Mouse (Mus musculus) spleen, adult 2 months (tissue): Measurements from ENCODE around the gene Ptprm.

Experiments
- CTCF ChIP-seq: fragments of 200-500 bp; IDR thresholded peaks from 2 replicates; pipeline ENCODE4 v1.5.1; 2011; ENCODE audit warnings: mild to moderate bottlenecking, inconsistent platforms; ENCODE audit not compliant: insufficient read depth, insufficient read length, insufficient replicate concordance; ENCODE audit errors: extremely low read depth
- POLR2A ChIP-seq: fragments of 200-500 bp; IDR thresholded peaks from 2 replicates; pipeline ENCODE4 v1.6.1; 2011; ENCODE audit warnings: low read depth, low read length, inconsistent platforms

DNA sequence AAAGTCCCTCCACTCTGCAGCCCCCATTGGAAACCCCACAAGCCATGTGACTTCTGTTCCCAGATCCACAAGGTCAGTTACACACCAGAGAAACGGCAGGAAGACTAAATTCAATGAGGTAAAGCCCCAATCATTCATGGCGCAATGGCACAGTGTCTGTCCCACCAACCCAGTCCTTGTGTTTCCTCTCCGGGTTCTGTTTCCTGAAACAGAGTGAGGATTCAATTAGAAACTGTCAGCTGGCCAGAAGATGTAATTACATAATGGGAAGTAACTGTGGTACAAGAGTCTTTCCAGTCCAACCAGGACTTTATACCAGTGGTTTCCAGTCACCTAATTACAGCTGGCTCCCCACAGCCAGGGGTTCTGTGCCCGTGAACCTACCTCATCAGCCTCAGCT, 24.8 kb downstream of the Ptprm start:
- no peak for TF ChIP-seq CTCF
- no peak for TF ChIP-seq POLR2A
